Mouse (Mus musculus) midbrain, embryonic 13.5 days (tissue): ENCODE measurements around the gene Fbl. TPM values are rescaled to one million over a fixed set of nuclear protein-coding genes. Genes with fewer than 3 reads are reported as not detected.
"Not testable (repeated sequence)": the region's sequence is repeated elsewhere in the genome, so short reads cannot be mapped to it uniquely, and the experiment has no call there.

ENCODE experiments used
- ATAC-seq: fragments of 200-750 bp; cut with Nextera tagmentation; 2 replicates; pipeline ENCODE4 v1.8.0; 2017; ENCODE audit warnings: mild to moderate bottlenecking, moderate TSS enrichment, moderate library complexity
- H3K27ac ChIP-seq: fragments of 300-500 bp; sonication (generic); 2 replicates; pipeline ENCODE4 v1.5.1; 2015; ENCODE audit warnings: inconsistent platforms, mild to moderate bottlenecking, moderate library complexity
- H3K27me3 ChIP-seq: fragments of 300-500 bp; sonication (generic); 2 replicates; pipeline ENCODE4 v1.6.1; 2015; ENCODE audit warnings: mild to moderate bottlenecking, inconsistent platforms
- H3K36me3 ChIP-seq: fragments of 300-500 bp; sonication (generic); 2 replicates; pipeline ENCODE4 v1.6.1; 2015; ENCODE audit warnings: mild to moderate bottlenecking, inconsistent platforms
- H3K4me1 ChIP-seq: fragments of 300-500 bp; sonication (generic); replicated peaks from 2 replicates; pipeline ENCODE4 v1.6.1; 2015; ENCODE audit warnings: inconsistent platforms
- H3K4me2 ChIP-seq: fragments of 300-500 bp; sonication (generic); replicated peaks from 2 replicates; pipeline ENCODE4 v1.6.1; 2015; ENCODE audit warnings: moderate library complexity, mild to moderate bottlenecking, inconsistent platforms
- H3K4me3 ChIP-seq: fragments of 300-500 bp; sonication (generic); replicated peaks from 2 replicates; pipeline ENCODE4 v1.5.1; 2015; ENCODE audit warnings: mild to moderate bottlenecking, inconsistent platforms
- H3K9ac ChIP-seq: fragments of 300-500 bp; sonication (generic); replicated peaks from 2 replicates; pipeline ENCODE4 v1.6.1; 2015; ENCODE audit warnings: mild to moderate bottlenecking, inconsistent platforms
- H3K9me3 ChIP-seq: fragments of 300-500 bp; sonication (generic); 2 replicates; pipeline ENCODE4 v1.6.1; 2016; ENCODE audit warnings: mild to moderate bottlenecking, inconsistent platforms
- whole genome bisulfite sequencing: fragments of 180-500 bp; shearing (Covaris S2); methylation state at CpG from one replicate; pipeline ENCODE4 v1.1.7; 2015; 5-methylcytosine and 5-hydroxymethylcytosine counted together
- polyA plus RNA-seq: library from polyadenylated mRNA; unstranded; fragments of >200 nt; fragmentation: Nextera tagmentation; extraction: Ambion mirVana; gene quantifications from 2 replicates; pipeline ENCODE4 v1.2.1, GENCODE M21; 2015

Fbl gene
- polyA plus RNA-seq, 1 experiment from 2014 or later = 98.1 TPM

DNA sequence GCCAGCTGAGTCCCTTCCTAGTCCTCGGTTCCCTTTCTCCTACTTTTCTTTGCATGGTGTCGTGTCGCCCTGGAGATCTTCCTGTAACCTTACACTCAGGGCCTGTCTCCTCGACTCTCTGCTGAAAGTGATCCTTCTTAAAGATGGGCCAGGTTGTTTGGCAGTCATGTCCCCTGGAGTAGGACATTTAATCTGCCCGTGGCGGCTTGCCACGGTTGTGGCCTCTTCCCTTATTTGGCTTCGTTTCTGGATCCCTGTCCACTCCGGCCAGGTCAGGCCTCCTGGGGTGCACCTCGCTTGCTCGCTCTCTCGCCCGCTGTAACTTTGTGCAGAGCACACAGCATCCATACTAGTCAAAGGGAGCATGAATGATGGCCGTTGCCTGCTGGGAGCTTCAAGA lies 27.0 kb downstream of the Fbl start:
- no peak overlapping the region for H3K27ac ChIP-seq
- no peaks in the 10 kb centered on the region for H3K4me1 ChIP-seq
- no peaks in the 10 kb centered on the region for H3K9me3 ChIP-seq
- WGBS = 85% methylated on average over 14 of the region's 14 CpGs
- peaks cover 52% of the 10 kb centered on the region for H3K36me3 ChIP-seq
- no peaks in the 10 kb centered on the region for H3K27me3 ChIP-seq
- no peak overlapping the region for H3K9ac ChIP-seq
- H3K4me3 ChIP-seq = no peak overlapping the region
- ATAC-seq = no peak
- H3K4me2 ChIP-seq = no peak overlapping the region

DNA sequence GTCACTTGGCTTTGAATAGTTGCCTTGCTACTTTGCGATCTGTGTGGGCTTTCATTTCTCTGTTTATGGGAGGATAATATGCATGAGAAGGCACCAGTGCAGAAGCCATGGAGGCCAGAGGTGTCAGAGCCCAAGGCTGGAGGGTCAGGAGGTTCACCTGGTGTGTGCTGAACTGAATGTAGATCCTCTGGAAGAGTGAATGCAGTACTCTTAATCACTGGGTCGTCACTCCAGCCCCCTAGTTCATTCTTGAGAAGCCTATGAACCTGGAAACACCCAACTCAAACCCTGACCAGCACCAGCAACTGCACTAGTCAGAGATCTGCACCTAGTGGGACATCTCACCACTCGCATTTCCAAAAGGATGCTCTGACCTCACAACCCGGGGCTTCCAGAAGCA lies 29.5 kb downstream of the Fbl start:
- Histone ChIP-seq H3K4me1 (no peaks in the 10 kb centered on the region), H3K27ac (no peak overlapping the region), H3K4me3 (no peak overlapping the region), H3K27me3 (no peaks in the 10 kb centered on the region), H3K36me3 (peaks cover 29% of the 10 kb centered on the region), H3K4me2 (no peak overlapping the region), H3K9me3 (no peaks in the 10 kb centered on the region), H3K9ac (no peak overlapping the region)
- WGBS = 71% methylated on average over 4 of the region's 4 CpGs
- no peak for ATAC-seq

DNA sequence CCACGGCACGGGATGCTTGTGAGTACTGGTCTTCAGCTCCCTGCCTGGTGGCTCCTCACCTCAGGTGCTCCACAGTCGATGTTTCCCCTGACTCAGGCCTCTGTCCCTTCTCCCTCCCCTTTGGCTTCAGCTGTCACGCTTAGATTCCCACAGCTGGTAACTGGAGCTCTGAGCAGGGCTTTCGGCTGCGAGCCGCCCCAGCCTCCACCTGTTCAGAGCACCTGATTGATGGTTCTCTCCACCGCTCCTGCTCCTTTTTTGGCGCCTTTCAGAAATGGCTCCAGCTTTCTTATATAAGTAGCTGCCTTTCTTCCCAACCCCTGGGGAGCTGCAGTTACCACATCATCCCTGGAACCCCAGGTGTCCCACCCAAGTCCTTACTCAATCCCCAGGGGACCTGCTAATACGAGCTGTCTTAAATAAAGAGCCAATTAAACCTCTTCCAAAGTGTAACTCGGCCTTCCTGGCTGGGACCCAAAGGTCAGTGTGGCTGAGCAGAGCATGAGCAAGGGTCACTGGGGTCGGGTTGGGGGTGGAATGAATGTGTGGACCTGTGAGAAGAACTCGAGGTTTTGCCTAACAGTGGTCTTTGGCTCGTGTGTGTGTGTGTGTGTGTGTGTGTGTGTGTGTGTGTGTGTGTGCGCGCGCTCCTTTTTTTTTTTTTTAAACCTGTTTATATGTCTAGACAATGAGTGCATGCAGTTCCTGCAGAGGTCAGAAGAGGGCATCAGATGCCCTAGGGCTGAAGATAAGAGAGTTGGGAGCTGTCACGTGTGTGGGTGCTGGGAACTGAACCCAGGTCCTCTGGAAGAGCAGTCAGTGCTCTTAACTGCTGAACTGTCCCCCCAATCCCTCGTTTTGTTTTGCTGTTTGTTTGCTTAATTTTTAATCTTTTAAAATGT lies 33.9 kb downstream of the Fbl start:
- 0 out of 2 replicates have a peak, but pooled peaks cover 2% of the 10 kb centered on the region for H3K4me1 ChIP-seq
- no peak overlapping the region for H3K27ac ChIP-seq
- no peak overlapping the region for H3K4me3 ChIP-seq
- H3K9ac ChIP-seq = no peak overlapping the region
- peaks cover 3% of the 10 kb centered on the region; the same call in 1 of the 2 replicates for H3K36me3 ChIP-seq
- no peak for ATAC-seq
- 61% methylated on average over 19 of the region's 19 CpGs for WGBS
- H3K9me3 ChIP-seq = no peaks in the 10 kb centered on the region
- no peak overlapping the region for H3K4me2 ChIP-seq
- H3K27me3 ChIP-seq = no peaks in the 10 kb centered on the region

DNA sequence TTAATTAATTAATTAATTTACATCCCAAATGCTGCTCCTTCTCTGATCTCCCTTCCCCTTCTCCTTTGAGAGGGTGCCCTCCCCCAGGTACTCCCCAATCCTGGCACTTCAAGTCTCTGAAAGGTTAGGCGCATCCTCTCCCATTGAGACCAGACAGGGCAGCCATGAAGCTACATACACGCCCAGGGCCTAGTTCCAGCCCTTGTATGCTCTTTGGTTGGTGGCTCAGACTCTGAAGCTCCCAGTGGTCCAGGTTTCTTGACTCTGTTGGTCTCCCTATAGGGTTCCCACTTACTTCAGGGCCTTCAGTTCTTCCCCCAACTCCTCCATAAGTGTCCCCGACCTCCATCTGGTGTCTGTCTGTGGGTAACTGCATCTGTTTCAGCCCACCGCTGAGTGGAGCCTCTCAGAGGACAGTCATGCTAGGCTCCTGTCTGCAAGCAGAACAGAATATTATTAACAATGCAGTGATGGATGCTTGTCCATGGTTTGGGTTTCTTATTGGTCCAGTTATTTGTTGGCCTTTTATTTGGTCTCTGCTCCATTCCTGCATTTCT lies 36.6 kb downstream of the Fbl start:
- Histone ChIP-seq H3K4me2 (no peak overlapping the region), H3K4me1 (0 out of 2 replicates have a peak, but pooled peaks cover 3% of the 10 kb centered on the region), H3K27me3 (no peaks in the 10 kb centered on the region), H3K4me3 (no peak overlapping the region), H3K36me3 (no peaks in the 10 kb centered on the region), H3K9me3 (no peaks in the 10 kb centered on the region), H3K27ac (no peak overlapping the region), H3K9ac (no peak overlapping the region)
- ATAC-seq = no peak
- WGBS = 72% methylated on average over 4 of the region's 4 CpGs

DNA sequence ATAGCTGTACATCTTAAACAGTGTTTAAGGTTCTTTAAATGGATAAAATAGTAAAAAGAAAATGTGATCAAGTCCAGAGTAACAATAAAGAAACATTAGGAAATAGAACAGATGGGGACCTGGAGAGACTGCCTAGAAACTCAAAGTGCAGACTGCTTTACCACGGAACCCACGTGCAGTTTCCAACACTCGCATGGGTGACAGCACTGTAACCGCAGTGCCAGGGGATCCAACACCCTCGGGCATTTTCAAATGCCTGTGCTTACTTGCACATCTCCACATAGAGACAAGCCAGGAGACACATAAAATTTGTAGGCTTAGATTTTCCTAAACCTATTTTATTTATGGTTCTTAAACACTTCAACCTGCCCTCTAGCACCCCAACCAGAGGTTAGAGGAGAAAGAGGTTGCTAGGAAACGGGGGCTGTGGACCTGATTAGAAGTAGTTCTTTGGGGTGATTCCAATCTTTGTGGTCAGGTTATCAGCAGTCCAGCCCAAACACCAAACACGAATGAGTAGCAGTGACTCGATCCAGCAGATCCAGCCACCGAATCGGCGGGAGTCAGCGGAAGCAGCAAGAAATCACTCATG lies 39.0 kb downstream of the Fbl start:
- 53% methylated on average over 12 of the region's 12 CpGs for WGBS
- Histone ChIP-seq H3K4me1 (0 out of 2 replicates have a peak, but pooled peaks cover 3% of the 10 kb centered on the region), H3K9ac (peak overlapping the region; percentile 39), H3K9me3 (no peaks in the 10 kb centered on the region), H3K36me3 (no peaks in the 10 kb centered on the region), H3K27me3 (no peaks in the 10 kb centered on the region), H3K4me3 (peak overlapping the region; percentile 28), H3K27ac (no peak overlapping the region), H3K4me2 (peak overlapping the region; percentile 51)
- ATAC-seq = no peak

DNA sequence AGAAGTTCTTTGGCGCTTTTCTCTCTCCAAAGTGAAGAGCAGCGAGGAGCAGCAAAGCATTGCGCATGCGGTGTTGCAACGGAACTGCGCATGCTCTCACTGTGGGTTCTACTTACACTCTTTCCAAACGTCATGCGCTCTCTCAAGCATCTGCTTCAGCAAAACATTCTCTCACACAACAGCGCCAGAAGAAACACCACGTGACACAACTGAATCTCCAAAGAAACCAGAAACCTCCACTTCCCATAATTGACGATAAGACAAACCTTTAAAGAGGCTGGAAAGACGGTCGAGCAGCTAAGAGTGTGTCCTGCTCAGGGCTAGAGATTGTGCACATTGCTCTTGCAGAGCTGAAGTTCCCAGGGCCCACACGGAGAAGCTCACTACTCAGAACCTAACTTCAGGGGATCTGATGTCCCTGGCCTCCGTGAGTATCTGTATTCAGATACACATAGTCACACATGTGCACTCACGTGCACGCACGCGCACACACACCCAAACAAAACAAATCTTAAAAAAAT lies 39.5 kb downstream of the Fbl start:
- peak; percentile 69; the same call in 1 of the 2 replicates for ATAC-seq
- peak overlapping the region; percentile 28 for H3K4me3 ChIP-seq
- 56% methylated on average over 19 of the region's 19 CpGs for WGBS
- H3K27me3 ChIP-seq = no peaks in the 10 kb centered on the region
- peak overlapping the region; percentile 39 for H3K9ac ChIP-seq
- H3K36me3 ChIP-seq = no peaks in the 10 kb centered on the region
- H3K27ac ChIP-seq = no peak overlapping the region
- H3K9me3 ChIP-seq = no peaks in the 10 kb centered on the region
- H3K4me2 ChIP-seq = peak overlapping the region; percentile 51
- H3K4me1 ChIP-seq = 0 out of 2 replicates have a peak, but pooled peaks cover 3% of the 10 kb centered on the region

DNA sequence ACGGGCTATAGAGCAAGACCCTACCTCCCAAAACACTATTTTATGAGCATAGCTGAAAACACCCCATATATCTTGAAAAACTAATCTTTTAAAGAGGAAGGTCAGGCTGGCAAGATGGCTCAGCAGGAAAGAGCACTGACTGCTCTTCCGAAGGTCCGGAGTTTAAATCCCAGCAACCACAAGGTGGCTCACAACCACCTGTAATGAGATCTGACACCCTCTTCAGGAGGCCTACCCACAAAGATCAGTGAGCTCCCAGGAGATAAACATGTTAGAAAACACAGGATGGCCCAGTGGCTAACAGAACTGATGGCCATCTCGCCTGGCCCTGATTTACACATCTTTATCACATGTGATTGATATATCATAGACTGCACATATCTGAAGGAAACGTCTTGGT lies 41.2 kb downstream of the Fbl start:
- 54% methylated on average over 5 of the region's 5 CpGs for WGBS

DNA sequence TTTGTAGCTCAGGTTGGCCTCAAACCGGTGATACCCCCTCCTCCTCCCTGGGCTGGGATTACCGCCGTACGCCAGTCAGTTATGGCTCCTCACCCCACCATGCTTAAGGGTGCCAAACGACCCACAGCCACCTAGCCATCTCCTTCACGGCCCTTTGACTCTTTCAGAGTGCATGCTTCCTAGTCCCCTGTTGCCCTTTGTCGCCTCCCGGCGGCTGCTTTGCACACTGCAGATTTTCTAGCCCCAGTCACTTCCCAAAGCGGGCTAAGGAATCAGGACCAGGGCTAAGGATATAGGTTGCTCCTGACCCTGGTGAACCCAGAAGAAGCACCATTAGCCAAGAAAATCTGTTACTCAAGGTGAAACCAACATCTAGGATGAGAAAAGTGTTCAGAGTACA lies 44.6 kb downstream of the Fbl start:
- no peaks in the 10 kb centered on the region for H3K36me3 ChIP-seq
- H3K27ac ChIP-seq = no peak overlapping the region
- H3K4me3 ChIP-seq = no peak overlapping the region
- WGBS = 40% methylated on average over 10 of the region's 10 CpGs
- H3K9ac ChIP-seq = no peak overlapping the region
- H3K9me3 ChIP-seq = no peaks in the 10 kb centered on the region
- H3K4me1 ChIP-seq = no peaks in the 10 kb centered on the region
- no peaks in the 10 kb centered on the region for H3K27me3 ChIP-seq
- ATAC-seq = no peak
- no peak overlapping the region for H3K4me2 ChIP-seq

More for the DNA sequence above, 41.2 kb downstream of the Fbl start:
- Histone ChIP-seq H3K4me2 (no peak overlapping the region), H3K27me3 (no peaks in the 10 kb centered on the region), H3K27ac (no peak overlapping the region), H3K9me3 (no peaks in the 10 kb centered on the region), H3K36me3 (no peaks in the 10 kb centered on the region), H3K4me3 (no peak overlapping the region), H3K4me1 (0 out of 2 replicates have a peak, but pooled peaks cover 3% of the 10 kb centered on the region), H3K9ac (no peak overlapping the region)
- ATAC-seq = no peak

DNA sequence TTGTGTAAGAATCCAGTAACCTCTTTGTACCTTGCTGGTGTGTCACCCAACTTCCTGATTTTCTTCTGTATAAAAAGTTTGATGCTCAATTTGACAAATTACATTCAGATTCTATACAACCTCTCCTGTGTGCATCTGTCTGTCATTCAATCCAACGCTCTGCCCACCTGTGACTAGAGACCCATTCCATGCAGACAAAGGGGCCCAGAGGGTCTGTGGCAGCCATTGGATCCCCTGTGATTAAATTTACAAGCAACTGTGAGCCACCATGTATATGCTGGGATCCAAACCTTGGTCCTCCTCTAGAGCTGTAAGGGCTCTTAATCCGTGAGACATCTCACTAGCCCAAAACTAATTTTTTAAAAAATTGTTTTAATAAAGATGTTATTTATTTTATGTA lies 46.4 kb downstream of the Fbl start:
- H3K27ac ChIP-seq, H3K4me3 ChIP-seq, H3K9me3 ChIP-seq, H3K36me3 ChIP-seq, H3K27me3 ChIP-seq, H3K9ac ChIP-seq, ATAC-seq, H3K4me1 ChIP-seq, H3K4me2 ChIP-seq: not testable (repeated sequence)
- WGBS = 86% methylated on average over 2 of the region's 2 CpGs

DNA sequence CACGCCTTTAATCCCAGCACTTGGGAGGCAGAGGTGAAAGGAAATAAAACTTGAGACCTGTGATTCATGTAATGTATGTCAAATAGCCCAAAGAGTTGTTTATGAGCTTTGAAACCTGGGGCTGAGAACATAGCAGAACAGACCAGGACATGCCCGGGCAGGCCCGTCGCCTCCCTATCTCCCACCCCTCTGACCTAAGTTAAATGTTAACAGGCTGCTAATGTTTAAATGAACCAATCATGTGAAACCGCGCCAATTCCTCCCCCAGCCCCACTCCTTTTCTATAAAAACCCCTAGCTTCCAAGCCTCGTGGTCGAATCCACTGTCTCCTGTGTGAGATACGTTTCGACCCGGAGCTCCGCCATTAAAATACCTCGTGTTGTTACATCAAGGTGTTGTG lies 48.3 kb downstream of the Fbl start:
- H3K4me2 ChIP-seq, H3K9me3 ChIP-seq, H3K4me1 ChIP-seq, H3K4me3 ChIP-seq, H3K27ac ChIP-seq, ATAC-seq, H3K27me3 ChIP-seq, H3K36me3 ChIP-seq, H3K9ac ChIP-seq: not testable (repeated sequence)
- 90% methylated on average over 13 of the region's 13 CpGs for WGBS

DNA sequence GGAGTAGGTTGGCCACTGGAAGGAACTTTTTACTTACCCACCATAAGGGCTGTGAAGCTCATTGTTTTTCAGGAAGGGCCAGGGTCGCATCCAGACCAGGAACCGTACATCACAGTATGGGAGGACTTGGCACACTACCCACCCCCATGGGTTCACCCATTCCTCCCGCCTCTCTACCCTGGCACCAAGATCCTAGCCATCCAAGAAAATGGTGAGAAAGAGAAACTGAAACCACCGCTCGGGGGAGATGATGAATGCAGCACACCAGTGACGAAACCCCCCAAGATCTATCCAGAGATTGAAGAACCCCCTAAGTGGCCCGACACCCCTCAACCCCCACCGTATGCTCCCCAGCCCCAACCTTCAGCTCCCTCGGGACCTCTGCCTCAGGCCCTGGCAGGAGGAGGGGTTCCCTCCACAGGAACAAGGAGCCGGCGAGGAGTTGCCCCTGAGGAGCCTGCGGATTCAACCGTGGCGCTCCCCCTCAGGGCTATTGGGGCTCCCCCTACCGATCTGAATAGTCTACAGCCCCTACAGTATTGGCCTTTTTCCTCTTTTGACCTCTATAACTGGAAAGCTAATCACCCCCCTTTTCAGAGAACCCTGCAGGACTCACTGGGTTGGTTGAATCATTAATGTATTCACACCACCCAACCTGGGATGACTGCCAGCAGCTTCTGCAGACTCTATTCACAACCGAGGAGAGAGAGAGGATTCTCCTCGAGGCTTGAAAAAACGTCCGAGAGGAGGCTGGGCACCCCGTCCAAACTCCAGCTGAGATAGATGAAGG lies 49.6 kb downstream of the Fbl start:
- H3K27me3 ChIP-seq, H3K4me2 ChIP-seq, H3K4me3 ChIP-seq, H3K36me3 ChIP-seq, H3K4me1 ChIP-seq, H3K27ac ChIP-seq, H3K9ac ChIP-seq, ATAC-seq, H3K9me3 ChIP-seq: not testable (repeated sequence)
- 83% methylated on average over 20 of the region's 20 CpGs for WGBS
